Mouse (Mus musculus) yolk sac, embryonic 10.5 days (tissue): ENCODE data around the gene Rsph10b.
A peak's percentile ranks its signal among the peaks of the same experiment; 100 is the strongest.
"Not testable (repeated sequence)": the region's sequence is repeated elsewhere in the genome, so short reads cannot be mapped to it uniquely, and the experiment has no call there.

Experiments
- DNase-seq: peaks from one replicate; pipeline ENCODE4 v3.0.0-alpha.2; 2017; ENCODE audit warnings: low spot score

The Rsph10b gene

GRCm38 (mm10) chr5:143993849-143994248 lies 61.0 kb downstream of the Rsph10b start:
- DNase-seq = no peak

- DNase-seq = no peak
These were observed 62.0 kb downstream of the Rsph10b start for GRCm38 (mm10) chr5:143994632-143995365.

DNA sequence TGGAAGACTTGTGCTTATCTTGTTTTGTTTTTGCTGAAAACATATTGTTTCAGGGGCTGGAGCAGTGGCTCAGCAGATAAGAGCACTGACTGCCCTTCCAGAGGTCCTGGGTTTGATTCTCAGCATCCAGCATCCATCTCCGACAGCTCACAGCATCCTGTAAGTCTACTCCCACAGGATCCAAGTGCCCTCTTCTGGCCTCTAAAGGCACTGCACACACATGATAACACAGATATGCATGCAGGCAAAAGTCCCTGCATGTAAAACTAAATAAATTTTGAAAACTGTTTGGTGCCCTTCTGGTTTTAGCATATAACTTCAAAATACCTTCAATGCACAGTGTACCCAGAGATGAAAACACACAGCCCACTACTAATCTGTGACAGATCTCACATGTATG lies 66.6 kb downstream of the Rsph10b start:
- no peak for DNase-seq

DNA sequence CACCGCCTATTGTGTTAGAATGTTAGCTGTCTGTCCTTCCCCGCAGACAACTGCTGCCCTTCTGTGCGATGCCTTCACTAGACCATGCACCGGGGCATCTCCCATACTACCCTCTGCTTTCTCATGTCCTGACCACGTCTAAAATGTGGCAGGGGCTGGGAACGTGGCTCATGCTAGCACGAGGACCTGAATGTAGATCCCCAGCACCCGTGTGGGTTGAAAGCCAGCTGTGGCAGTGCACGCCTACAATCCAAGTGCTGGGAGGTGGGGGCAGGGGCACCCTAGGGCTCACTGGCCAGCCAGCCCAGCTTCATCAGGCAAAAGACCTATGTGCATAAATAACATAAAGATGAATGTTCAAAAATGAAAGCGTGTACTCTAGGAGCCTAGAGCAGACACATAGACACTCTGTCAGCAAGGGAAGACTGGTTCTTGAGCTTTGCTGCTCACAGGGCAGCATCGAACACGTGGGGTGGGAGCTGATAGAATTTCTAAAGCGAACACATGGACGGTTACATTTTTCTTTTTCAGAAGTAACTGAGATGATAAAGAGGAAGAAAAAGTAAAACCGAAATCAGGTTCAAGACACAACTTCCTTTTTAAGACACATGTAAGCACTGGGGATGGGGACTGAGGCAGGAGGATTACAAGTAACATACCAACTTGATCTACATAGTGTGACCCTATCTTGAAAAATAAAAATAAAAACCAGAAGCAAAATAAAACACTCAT lies 69.8 kb downstream of the Rsph10b start:
- no peak for DNase-seq

- not testable (repeated sequence) for DNase-seq
These were observed 80.7 kb downstream of the Rsph10b start for GRCm38 (mm10) chr5:144013366-144014134.

DNA sequence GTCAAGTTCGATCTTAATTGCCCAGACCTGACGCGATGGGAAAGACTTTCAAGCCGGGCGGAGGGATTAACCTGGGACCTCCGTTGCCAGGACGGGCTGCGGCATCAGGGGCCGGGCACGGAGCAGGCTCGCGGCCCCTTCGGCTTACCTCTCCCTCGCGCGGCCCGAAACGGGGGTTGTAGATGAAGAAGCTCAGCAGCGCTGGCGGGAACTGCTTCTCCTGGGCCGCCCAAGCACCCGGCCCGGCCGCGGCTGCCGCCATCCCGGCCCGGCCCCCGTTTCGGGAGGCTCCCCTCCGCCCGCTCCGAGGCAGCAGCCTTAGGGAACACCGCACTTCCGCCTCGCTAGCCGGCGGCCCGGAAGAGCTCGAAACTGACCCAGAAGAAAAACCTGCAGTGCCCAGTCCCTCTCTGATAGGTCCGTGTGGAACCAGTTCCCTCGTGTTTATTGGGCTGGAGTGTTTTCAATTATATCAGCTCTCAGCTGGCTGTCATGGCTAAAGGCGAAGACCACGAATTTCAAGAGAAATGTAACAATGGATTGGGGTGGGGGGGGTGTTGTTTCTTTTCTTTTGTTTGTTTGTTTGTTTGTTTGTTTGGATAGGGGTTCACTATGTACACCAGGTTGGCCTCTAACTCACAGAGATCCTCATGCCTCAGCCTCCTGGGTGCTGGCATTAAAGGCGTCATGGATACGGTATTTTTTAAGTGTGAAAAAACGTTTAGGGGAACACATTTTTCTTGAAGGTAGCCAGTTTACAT lies 81.9 kb downstream of the Rsph10b start, which contains the start of gene Ccz1:
Gene Ccz1, minus strand, starts transcription at position 327 of the 761 bp plus-strand sequence.
- peak; percentile 84 for DNase-seq

GRCm38 (mm10) chr5:144015312-144015650 lies 82.4 kb downstream of the Rsph10b start:
- DNase-seq = no peak

GRCm38 (mm10) chr5:144015845-144016244 lies 83.0 kb downstream of the Rsph10b start:
- DNase-seq = no peak

GRCm38 (mm10) chr5:144026620-144027263 lies 93.9 kb downstream of the Rsph10b start, which contains the start of gene Ocm:
TSS of gene Ocm (minus strand) at chr5:144026670.
- DNase-seq = no peak

DNA sequence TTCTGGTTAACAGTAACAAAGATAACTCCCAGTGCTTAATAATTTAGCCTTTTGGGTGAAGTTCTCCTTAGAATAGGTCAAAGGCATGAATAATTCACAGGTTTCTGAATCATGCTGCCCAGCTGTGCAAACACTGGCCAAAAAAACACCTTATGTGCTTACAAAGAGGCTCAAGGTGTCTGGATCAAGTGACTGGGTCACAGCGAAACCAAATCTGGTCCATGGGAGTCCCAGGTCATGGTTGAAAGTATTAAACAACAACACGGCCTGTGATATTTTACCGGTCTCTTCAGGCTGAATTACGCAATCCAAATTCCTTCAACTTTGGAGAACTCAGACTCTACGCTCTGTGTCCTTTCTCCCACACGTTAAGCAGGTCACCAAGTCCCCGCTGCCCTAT lies 99.7 kb downstream of the Rsph10b start:
- DNase-seq = no peak

DNA sequence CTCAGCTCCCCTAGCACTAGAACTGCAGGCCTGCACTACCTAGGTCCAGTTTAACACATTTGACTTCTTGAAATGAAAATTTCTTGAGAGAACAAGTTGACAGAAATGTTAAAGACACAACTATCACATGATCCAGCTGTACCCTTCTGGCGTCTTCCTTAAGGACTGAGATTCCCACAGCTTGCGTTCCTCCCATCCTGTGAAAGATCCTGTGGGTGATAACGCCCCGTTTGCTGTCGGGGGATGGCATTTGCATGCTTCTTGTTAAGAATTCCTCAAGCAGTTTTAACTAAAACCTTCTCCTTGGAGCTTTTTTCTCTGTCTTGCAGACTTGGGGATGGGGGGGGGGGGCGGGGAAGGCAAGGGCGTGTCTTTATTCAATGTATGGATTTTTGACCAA lies 101.7 kb downstream of the Rsph10b start:
- no peak for DNase-seq
